Mouse (Mus musculus) cortical plate, adult 2 months (tissue): ENCODE measurements around the gene Stard5.

Experiments used
- CTCF ChIP-seq: fragments of 200-500 bp; IDR thresholded peaks from 2 replicates; pipeline ENCODE4 v1.5.1; 2011; ENCODE audit warnings: mild to moderate bottlenecking, control low read depth, low read length; ENCODE audit not compliant: insufficient read depth; ENCODE audit errors: extremely low read depth
- POLR2A ChIP-seq: fragments of 200-500 bp; IDR thresholded peaks from 2 replicates; pipeline ENCODE4 v1.6.1; 2011; ENCODE audit warnings: mild to moderate bottlenecking, low read length, control low read depth; ENCODE audit not compliant: insufficient read depth; ENCODE audit errors: extremely low read depth

GRCm38 (mm10) chr7:83695449-83696212, 63.9 kb downstream of the Stard5 start:
- TF ChIP-seq POLR2A (no peak), CTCF (peak; percentile 70)
